Mouse (Mus musculus) hindbrain, embryonic 14.5 days (tissue): ENCODE results near the gene Leo1. TPM values are rescaled to one million over a fixed set of nuclear protein-coding genes. Genes with fewer than 3 reads are reported as not detected.

Experiments
- ATAC-seq: fragments of 200-750 bp; cut with Nextera tagmentation; 2 replicates; pipeline ENCODE4 v1.8.0; 2017; ENCODE audit warnings: moderate number of reproducible peaks, mild to moderate bottlenecking, moderate TSS enrichment, moderate library complexity; ENCODE audit not compliant: low FRiP score
- DNase-seq: peaks from one replicate; pipeline ENCODE4 v3.0.0-alpha.2; 2015; ENCODE audit warnings: low spot score
- H3K27ac ChIP-seq: fragments of 300-500 bp; sonication (generic); 2 replicates; pipeline ENCODE4 v1.5.1; 2014; ENCODE audit warnings: mild to moderate bottlenecking, moderate library complexity
- H3K27me3 ChIP-seq: fragments of 300-500 bp; sonication (generic); 2 replicates; pipeline ENCODE4 v1.6.1; 2014; ENCODE audit warnings: mild to moderate bottlenecking, low read length, mixed read lengths; ENCODE audit not compliant: control insufficient read depth, insufficient read depth
- H3K36me3 ChIP-seq: fragments of 300-500 bp; sonication (generic); replicated peaks from 2 replicates; pipeline ENCODE4 v1.6.1; 2014; ENCODE audit not compliant: control insufficient read depth, insufficient read depth
- H3K4me1 ChIP-seq: fragments of 300-500 bp; sonication (generic); replicated peaks from 2 replicates; pipeline ENCODE4 v1.6.1; 2014; ENCODE audit warnings: antibody characterized with exemption, low read length, mixed read lengths; ENCODE audit not compliant: control insufficient read depth, insufficient read depth
- H3K4me2 ChIP-seq: fragments of 300-500 bp; sonication (generic); replicated peaks from 2 replicates; pipeline ENCODE4 v1.6.1; 2014; ENCODE audit warnings: mild to moderate bottlenecking, moderate library complexity
- H3K4me3 ChIP-seq: fragments of 300-500 bp; sonication (generic); replicated peaks from 2 replicates; pipeline ENCODE4 v1.5.1; 2014; ENCODE audit warnings: mild to moderate bottlenecking, low read length
- H3K9ac ChIP-seq: fragments of 300-500 bp; sonication (generic); 2 replicates; pipeline ENCODE4 v1.6.1; 2014
- H3K9me3 ChIP-seq: fragments of 300-500 bp; sonication (generic); 2 replicates; pipeline ENCODE4 v1.6.1; 2016; ENCODE audit warnings: low read length; ENCODE audit not compliant: control insufficient read depth
- WGBS: fragments of 180-500 bp; shearing (Covaris S2); extraction: QIAGEN DNeasy Blood & Tissue Kit; methylation state at CpG from one replicate; pipeline ENCODE4 v1.1.7; 2014; 5-methylcytosine and 5-hydroxymethylcytosine counted together
- polyA plus RNA-seq: library from polyadenylated mRNA; unstranded; fragments of >200 nt; fragmentation: Nextera tagmentation; extraction: Ambion mirVana; gene quantifications from 2 replicates; pipeline ENCODE4 v1.2.1, GENCODE M21; 2014

The Leo1 gene
- polyA plus RNA-seq, 1 experiment from 2014 or later, result 36.9 TPM

- no peaks in the 10 kb centered on the region for H3K27me3 ChIP-seq
- peaks cover 31% of the 10 kb centered on the region for H3K4me1 ChIP-seq
- peak overlapping the region; percentile 74 for H3K4me2 ChIP-seq
- WGBS, result 5% methylated on average over 11 of the region's 11 CpGs
- no peaks in the 10 kb centered on the region for H3K9me3 ChIP-seq
- H3K36me3 ChIP-seq, result no peaks in the 10 kb centered on the region
- DNase-seq, result peak; percentile 42
- no peak for ATAC-seq
- peak overlapping the region; percentile 74 for H3K4me3 ChIP-seq
- peak overlapping the region; percentile 94 for H3K9ac ChIP-seq
- peak overlapping the region; percentile 99 for H3K27ac ChIP-seq
Measured at GRCm38 (mm10) chr9:75408204-75408826, 33.0 kb upstream of the Leo1 start.

GRCm38 (mm10) chr9:75409031-75409851 lies 32.1 kb upstream of the Leo1 start:
- Histone ChIP-seq H3K4me3 (peak overlapping the region; percentile 74), H3K9ac (peak overlapping the region; percentile 94), H3K4me1 (peaks cover 29% of the 10 kb centered on the region), H3K9me3 (no peaks in the 10 kb centered on the region), H3K36me3 (no peaks in the 10 kb centered on the region), H3K27me3 (no peaks in the 10 kb centered on the region), H3K4me2 (peak overlapping the region; percentile 74), H3K27ac (peak overlapping the region; percentile 99)
- WGBS, result under 1% methylated on average over 88 of the region's 90 CpGs
- DNase-seq (peak; percentile 68), ATAC-seq (peak; percentile 86)

- DNase-seq (peak; percentile 94), ATAC-seq (peak; percentile 94)
- Histone ChIP-seq H3K4me1 (peaks cover 24% of the 10 kb centered on the region), H3K27me3 (no peaks in the 10 kb centered on the region), H3K36me3 (no peaks in the 10 kb centered on the region), H3K9ac (peak within 1 kb of the TSS; percentile 94), H3K4me3 (peak within 1 kb of the TSS; percentile 74), H3K27ac (peak within 1 kb of the TSS; percentile 99), H3K9me3 (no peaks in the 10 kb centered on the region), H3K4me2 (peak within 1 kb of the TSS; percentile 74)
- WGBS, result under 1% methylated on average over 58 of the region's 58 CpGs
Measured at GRCm38 (mm10) chr9:75409852-75410378, 31.4 kb upstream of the Leo1 start, which contains the start of gene Mapk6. Gene Mapk6 (minus strand): TSS chr9:75410005.

GRCm38 (mm10) chr9:75410868-75411487 lies 30.3 kb upstream of the Leo1 start:
- H3K27me3 ChIP-seq, result no peaks in the 10 kb centered on the region
- H3K9me3 ChIP-seq, result no peaks in the 10 kb centered on the region
- H3K4me3 ChIP-seq, result no peak overlapping the region
- no peaks in the 10 kb centered on the region for H3K36me3 ChIP-seq
- H3K27ac ChIP-seq, result no peak overlapping the region
- no peak for ATAC-seq
- WGBS, result 78% methylated on average over 6 of the region's 6 CpGs
- peak overlapping the region; percentile 94; the same call in 1 of the 2 replicates for H3K9ac ChIP-seq
- no peak overlapping the region for H3K4me2 ChIP-seq
- peaks cover 21% of the 10 kb centered on the region for H3K4me1 ChIP-seq
- DNase-seq, result no peak

GRCm38 (mm10) chr9:75411584-75411983 lies 29.7 kb upstream of the Leo1 start:
- H3K36me3 ChIP-seq, result no peaks in the 10 kb centered on the region
- H3K9ac ChIP-seq, result no peak overlapping the region
- no peaks in the 10 kb centered on the region for H3K27me3 ChIP-seq
- DNase-seq (no peak), ATAC-seq (no peak)
- H3K4me1 ChIP-seq, result peaks cover 21% of the 10 kb centered on the region
- no peak overlapping the region for H3K4me2 ChIP-seq
- H3K27ac ChIP-seq, result no peak overlapping the region
- H3K9me3 ChIP-seq, result no peaks in the 10 kb centered on the region
- H3K4me3 ChIP-seq, result no peak overlapping the region
- 80% methylated on average over 9 of the region's 9 CpGs for WGBS

- no peak for ATAC-seq
- H3K9ac ChIP-seq, result no peak overlapping the region
- no peaks in the 10 kb centered on the region for H3K27me3 ChIP-seq
- no peaks in the 10 kb centered on the region for H3K36me3 ChIP-seq
- 77% methylated on average over 5 of the region's 5 CpGs for WGBS
- no peak for DNase-seq
- H3K4me1 ChIP-seq, result peaks cover 6% of the 10 kb centered on the region
- no peak overlapping the region for H3K4me2 ChIP-seq
- no peak overlapping the region for H3K27ac ChIP-seq
- H3K9me3 ChIP-seq, result no peaks in the 10 kb centered on the region
- no peak overlapping the region for H3K4me3 ChIP-seq
Measured at GRCm38 (mm10) chr9:75413206-75413605, 28.1 kb upstream of the Leo1 start.

- H3K9me3 ChIP-seq, result no peaks in the 10 kb centered on the region
- no peak for DNase-seq
- no peak overlapping the region for H3K4me3 ChIP-seq
- no peak overlapping the region for H3K9ac ChIP-seq
- H3K4me2 ChIP-seq, result no peak overlapping the region
- WGBS, result 48% methylated on average over 5 of the region's 5 CpGs
- H3K36me3 ChIP-seq, result no peaks in the 10 kb centered on the region
- H3K27ac ChIP-seq, result no peak overlapping the region
- no peak for ATAC-seq
- H3K27me3 ChIP-seq, result no peaks in the 10 kb centered on the region
- peaks cover 6% of the 10 kb centered on the region; the same call in 1 of the 2 replicates for H3K4me1 ChIP-seq
Measured at GRCm38 (mm10) chr9:75414204-75414603, 27.1 kb upstream of the Leo1 start.

GRCm38 (mm10) chr9:75422251-75422691 lies 19.1 kb upstream of the Leo1 start:
- H3K9me3 ChIP-seq, result no peaks in the 10 kb centered on the region
- ATAC-seq (no peak), DNase-seq (no peak)
- no peak overlapping the region for H3K27ac ChIP-seq
- H3K36me3 ChIP-seq, result no peaks in the 10 kb centered on the region
- no peaks in the 10 kb centered on the region for H3K4me1 ChIP-seq
- H3K4me3 ChIP-seq, result no peak overlapping the region
- WGBS, result 93% methylated on average over 3 of the region's 3 CpGs
- no peak overlapping the region for H3K4me2 ChIP-seq
- no peaks in the 10 kb centered on the region for H3K27me3 ChIP-seq
- no peak overlapping the region for H3K9ac ChIP-seq

- Histone ChIP-seq H3K4me2 (no peak overlapping the region), H3K9ac (no peak overlapping the region), H3K9me3 (no peaks in the 10 kb centered on the region), H3K27me3 (no peaks in the 10 kb centered on the region), H3K4me1 (no peaks in the 10 kb centered on the region), H3K36me3 (no peaks in the 10 kb centered on the region), H3K27ac (no peak overlapping the region), H3K4me3 (no peak overlapping the region)
- ATAC-seq (no peak), DNase-seq (no peak)
- 69% methylated on average over 5 of the region's 5 CpGs for WGBS
Measured at GRCm38 (mm10) chr9:75423683-75424082, 17.6 kb upstream of the Leo1 start.
